Mouse (Mus musculus) small intestine, adult 2 months (tissue): Measurements from ENCODE around the gene Loxl3. TPM values are rescaled to one million over a fixed set of nuclear protein-coding genes. Genes with fewer than 3 reads are reported as not detected.
A peak's percentile ranks its signal among the peaks of the same experiment; 100 is the strongest.

Experiments
- H3K27ac ChIP-seq: fragments of 200-500 bp; 2 replicates; pipeline ENCODE4 v1.5.1; 2012; ENCODE audit warnings: low read depth, low read length, control low read depth, inconsistent platforms; ENCODE audit not compliant: insufficient read depth
- H3K27me3 ChIP-seq: fragments of 200-500 bp; 2 replicates; pipeline ENCODE4 v1.6.1; 2012; ENCODE audit warnings: mild to moderate bottlenecking, moderate library complexity, low read length, inconsistent platforms; ENCODE audit not compliant: control insufficient read depth, insufficient read depth
- H3K36me3 ChIP-seq: fragments of 200-500 bp; 2 replicates; pipeline ENCODE4 v1.6.1; 2012; ENCODE audit warnings: mild to moderate bottlenecking, low read length, control low read depth, inconsistent platforms; ENCODE audit not compliant: control insufficient read depth, insufficient read depth
- H3K4me1 ChIP-seq: fragments of 200-500 bp; 2 replicates; pipeline ENCODE4 v1.6.1; 2012; ENCODE audit warnings: low read length, inconsistent platforms, mixed read lengths; ENCODE audit not compliant: control insufficient read depth, insufficient read depth, insufficient read length
- H3K4me3 ChIP-seq: fragments of 200-500 bp; 2 replicates; pipeline ENCODE4 v1.5.1; 2012; ENCODE audit warnings: low read depth, mild to moderate bottlenecking, control low read depth, inconsistent platforms, low read length, moderate library complexity
- CTCF ChIP-seq: fragments of 200-500 bp; IDR thresholded peaks from 2 replicates; pipeline ENCODE4 v1.5.1; 2012; ENCODE audit warnings: low read depth, mild to moderate bottlenecking, control low read depth, inconsistent platforms, low read length, moderate library complexity, mixed read lengths; ENCODE audit not compliant: insufficient replicate concordance, insufficient read length; ENCODE audit errors: extremely low read depth
- POLR2A ChIP-seq: fragments of 200-500 bp; IDR thresholded peaks from 2 replicates; pipeline ENCODE4 v1.6.1; 2012; ENCODE audit warnings: low read depth, mild to moderate bottlenecking, control low read depth, inconsistent platforms, low read length, moderate library complexity
- WGBS: fragments of 180-500 bp; shearing (Covaris S2); methylation state at CpG from one replicate; pipeline ENCODE4 v1.1.7; 2018; 5-methylcytosine and 5-hydroxymethylcytosine counted together
- polyA plus RNA-seq: library from polyadenylated mRNA; depleted of rRNA; stranded (reverse); fragments of >200 nt; gene quantifications from 2 replicates; pipeline ENCODE4 v1.2.3, GENCODE M21; 2012

Gene Loxl3
- polyA plus RNA-seq, 1 experiment: 2.5 TPM

DNA sequence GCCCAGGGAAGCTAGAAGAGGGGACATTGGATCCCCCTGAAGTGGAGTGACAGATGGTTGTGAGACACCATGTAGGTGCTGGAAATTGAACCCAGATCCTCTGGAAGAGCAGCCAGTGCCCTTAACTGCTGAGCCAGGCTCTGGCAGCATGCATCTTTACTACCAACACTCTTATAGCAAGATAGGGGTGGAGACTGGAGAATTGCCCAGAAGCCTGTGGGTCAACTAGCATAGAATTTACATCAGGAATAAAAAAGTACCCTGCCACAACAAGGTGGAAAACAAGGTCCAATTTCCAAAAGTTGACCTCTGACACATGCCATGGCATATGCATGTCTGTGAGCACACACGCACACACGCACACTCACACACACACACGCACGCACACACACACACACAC lies 8.8 kb upstream of the Loxl3 start:
- H3K4me1 ChIP-seq: no peaks in the 10 kb centered on the region
- WGBS: 89% methylated on average over 4 of the region's 4 CpGs
- no peak overlapping the region for H3K27ac ChIP-seq
- H3K4me3 ChIP-seq: no peak overlapping the region
- no peaks in the 10 kb centered on the region for H3K27me3 ChIP-seq
- TF ChIP-seq POLR2A (no peak), CTCF (no peak)
- no peaks in the 10 kb centered on the region for H3K36me3 ChIP-seq

DNA sequence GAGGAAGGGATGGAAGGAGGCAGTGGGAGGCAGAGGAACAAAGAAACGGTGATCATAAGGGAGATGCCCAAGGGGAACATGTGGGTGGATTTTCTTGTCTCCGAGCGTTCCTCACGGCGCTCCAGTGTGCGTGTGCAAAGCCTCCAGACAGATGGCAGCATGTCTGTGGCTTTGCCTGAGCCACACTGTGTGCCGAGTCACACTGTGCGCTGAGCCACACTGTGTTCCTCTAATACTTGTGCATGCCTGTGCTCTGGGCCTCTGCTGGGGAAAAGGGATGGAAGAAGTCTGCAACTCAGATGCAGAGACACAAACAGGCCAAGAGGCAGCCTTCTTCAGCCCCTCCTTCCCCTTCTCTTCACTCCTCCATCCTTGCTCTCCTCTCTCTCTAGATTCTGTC lies 6.7 kb upstream of the Loxl3 start:
- Histone ChIP-seq H3K27ac (no peak overlapping the region), H3K36me3 (peaks cover 6% of the 10 kb centered on the region; the same call in 1 of the 2 replicates), H3K4me1 (0 out of 2 replicates have a peak, but pooled peaks cover 2% of the 10 kb centered on the region), H3K4me3 (no peak overlapping the region), H3K27me3 (no peaks in the 10 kb centered on the region)
- WGBS: 77% methylated on average over 8 of the region's 8 CpGs
- TF ChIP-seq POLR2A: no peak

GRCm38 (mm10) chr6:83027706-83028105 lies 6.3 kb upstream of the Loxl3 start:
- Histone ChIP-seq H3K4me1 (peaks cover 2% of the 10 kb centered on the region; the same call in 1 of the 2 replicates), H3K4me3 (no peak overlapping the region), H3K27me3 (no peaks in the 10 kb centered on the region), H3K36me3 (peaks cover 6% of the 10 kb centered on the region; the same call in 1 of the 2 replicates), H3K27ac (no peak overlapping the region)
- TF ChIP-seq POLR2A (no peak), CTCF (no peak)
- WGBS: 64% methylated on average over 7 of the region's 9 CpGs

GRCm38 (mm10) chr6:83029777-83030176 lies 4.2 kb upstream of the Loxl3 start:
- Histone ChIP-seq H3K36me3 (peaks cover 6% of the 10 kb centered on the region; the same call in 1 of the 2 replicates), H3K4me3 (no peak overlapping the region), H3K27me3 (no peaks in the 10 kb centered on the region), H3K27ac (no peak overlapping the region), H3K4me1 (peaks cover 7% of the 10 kb centered on the region)
- no peak for TF ChIP-seq CTCF
- TF ChIP-seq POLR2A: no peak
- 82% methylated on average over 10 of the region's 10 CpGs for WGBS

- 89% methylated on average over 7 of the region's 7 CpGs for WGBS
- H3K36me3 ChIP-seq: peaks cover 6% of the 10 kb centered on the region; the same call in 1 of the 2 replicates
Measured at GRCm38 (mm10) chr6:83031111-83031510, 2.9 kb upstream of the Loxl3 start.

DNA sequence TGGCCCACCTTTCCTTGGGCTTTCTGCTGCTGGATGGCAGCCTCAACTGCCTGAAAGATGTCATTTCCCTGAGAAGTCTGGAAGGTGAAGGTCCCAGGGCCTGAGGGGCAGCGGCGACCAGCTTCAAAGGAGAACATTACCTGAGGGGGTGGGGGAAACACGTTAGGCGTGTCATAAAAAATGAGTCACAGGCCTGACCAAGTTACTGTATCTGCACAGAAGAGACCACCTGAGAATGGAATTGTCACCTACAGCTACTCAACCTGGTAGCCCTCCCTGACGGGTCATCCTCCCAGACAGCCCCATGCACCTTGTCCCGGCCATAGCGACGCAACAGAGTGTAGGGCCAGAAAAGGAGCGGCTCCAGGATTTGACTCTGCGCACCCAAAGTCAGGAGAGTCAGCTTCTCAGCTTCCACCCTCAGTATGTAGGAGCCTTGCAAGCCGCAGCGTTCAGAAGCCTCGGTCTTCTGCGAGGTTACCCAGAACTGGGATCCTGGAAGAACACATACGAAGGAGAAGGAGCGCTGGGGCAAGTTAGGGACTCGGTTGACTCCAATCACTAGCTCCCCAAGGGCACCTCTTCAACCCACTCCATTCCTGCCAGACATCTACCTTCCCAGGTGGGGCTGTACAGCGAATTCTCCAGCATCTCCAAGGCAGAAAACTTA lies 1.9 kb upstream of the Loxl3 start:
- H3K36me3 ChIP-seq: peaks cover 6% of the 10 kb centered on the region; the same call in 1 of the 2 replicates
- peaks cover 7% of the 10 kb centered on the region for H3K4me1 ChIP-seq
- no peak for TF ChIP-seq POLR2A
- TF ChIP-seq CTCF: no peak
- 82% methylated on average over 18 of the region's 18 CpGs for WGBS
- no peak overlapping the region for H3K27ac ChIP-seq
- peak overlapping the region; percentile 95 for H3K4me3 ChIP-seq
- no peaks in the 10 kb centered on the region for H3K27me3 ChIP-seq

More at GRCm38 (mm10) chr6:83031111-83031510, 2.9 kb upstream of the Loxl3 start:
- Histone ChIP-seq H3K4me3 (no peak overlapping the region), H3K4me1 (peaks cover 7% of the 10 kb centered on the region), H3K27ac (no peak overlapping the region), H3K27me3 (no peaks in the 10 kb centered on the region)
- TF ChIP-seq POLR2A: no peak
- TF ChIP-seq CTCF: no peak

DNA sequence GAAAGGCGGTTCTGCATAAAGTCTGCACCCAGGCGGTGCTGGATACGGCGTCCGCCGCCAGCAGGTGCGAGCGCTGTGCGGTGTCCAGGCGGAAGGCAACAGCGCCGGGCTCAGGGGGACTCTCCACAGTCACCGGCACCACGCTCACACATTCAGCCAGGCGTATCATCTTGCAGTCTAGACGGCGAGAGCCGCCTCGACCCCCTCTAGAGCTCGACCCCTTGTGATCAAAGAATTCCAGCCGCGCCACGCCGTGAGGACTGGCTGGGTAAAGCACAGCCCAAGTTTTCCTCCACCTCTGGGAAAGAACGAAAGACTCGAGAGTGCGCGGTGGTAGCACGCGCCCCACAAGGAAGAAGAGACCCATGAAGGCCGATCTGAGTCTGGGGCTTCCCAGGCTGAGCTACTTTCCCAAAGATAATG lies 1.2 kb upstream of the Loxl3 start:
- WGBS: under 1% methylated on average over 31 of the region's 31 CpGs
- Histone ChIP-seq H3K4me1 (peaks cover 7% of the 10 kb centered on the region), H3K36me3 (peaks cover 6% of the 10 kb centered on the region; the same call in 1 of the 2 replicates), H3K27ac (peak overlapping the region; percentile 31), H3K27me3 (no peaks in the 10 kb centered on the region), H3K4me3 (peak overlapping the region; percentile 95)
- TF ChIP-seq POLR2A (no peak; the same call in 1 of the 2 replicates), CTCF (peak; percentile 16; the same call in 1 of the 2 replicates)
